Mouse (Mus musculus) CH12.LX (cell line): ENCODE data around the gene Gm49403. TPM values are rescaled to one million over a fixed set of nuclear protein-coding genes. Genes with fewer than 3 reads are reported as not detected.

ENCODE experiments used
- DNase-seq: peaks from one replicate; pipeline ENCODE4 v3.0.0-alpha.2; 2013; ENCODE audit errors: extremely low read depth
- H3K27ac ChIP-seq: 2 replicates; pipeline ENCODE4 v1.5.1; 2012; ENCODE audit warnings: low read depth, mild to moderate bottlenecking, control low read depth, moderate library complexity; ENCODE audit not compliant: insufficient read depth
- H3K27me3 ChIP-seq: replicated peaks from 2 replicates; pipeline ENCODE3; 2012; ENCODE audit warnings: inconsistent platforms
- H3K36me3 ChIP-seq, 2 experiments: replicated peaks in 1 of 2; 2 replicates each; pipeline versions ENCODE3 to v1.6.1; 2012; ENCODE audit warnings: inconsistent platforms in 1 of 2, low read length in 1 of 2, mild to moderate bottlenecking in 1 of 2, mixed read lengths in 1 of 2, moderate library complexity in 1 of 2; ENCODE audit not compliant: control insufficient read depth in 1 of 2, insufficient read depth in 1 of 2
- H3K4me1 ChIP-seq, 2 experiments: 2 replicates each; pipeline ENCODE4 v1.6.1; 2012; ENCODE audit warnings: inconsistent platforms in 1 of 2, moderate library complexity in 1 of 2; ENCODE audit not compliant: insufficient read depth in 2 of 2, control insufficient read depth in 1 of 2
- H3K4me2 ChIP-seq: 2 replicates; pipeline ENCODE4 v1.6.1; 2012; ENCODE audit warnings: low read depth, mild to moderate bottlenecking, control low read depth; ENCODE audit not compliant: poor library complexity, insufficient read depth, severe bottlenecking
- H3K4me3 ChIP-seq, 3 experiments: fragments of 150-350 bp in 1 of 3; sonication (generic) in 1 of 3; replicated peaks in 1 of 3; 2 replicates each; pipeline versions ENCODE3 to v1.5.1; 2011 to 2012; ENCODE audit warnings: low read depth in 2 of 3, low read length in 2 of 3, mild to moderate bottlenecking in 2 of 3, moderate library complexity in 2 of 3, control low read depth in 1 of 3, improper control_type of control experiment in 1 of 3, inconsistent platforms in 1 of 3, mixed read lengths in 1 of 3; ENCODE audit not compliant: poor library complexity in 1 of 3
- H3K79me2 ChIP-seq: replicated peaks from 2 replicates; pipeline ENCODE4 v1.6.1; 2012; ENCODE audit warnings: mild to moderate bottlenecking, moderate library complexity; ENCODE audit not compliant: control insufficient read depth, poor library complexity, insufficient read depth, severe bottlenecking; ENCODE audit errors: extremely low read depth
- H3K9ac ChIP-seq: 2 replicates; pipeline ENCODE4 v1.6.1; 2012; ENCODE audit warnings: low read depth, mild to moderate bottlenecking, control low read depth, moderate library complexity; ENCODE audit not compliant: insufficient read depth
- H3K9me3 ChIP-seq: replicated peaks from 2 replicates; pipeline ENCODE3; 2012; ENCODE audit warnings: low read length, inconsistent platforms, mixed read lengths
- BHLHE40 ChIP-seq: IDR thresholded peaks from 2 replicates; pipeline ENCODE4 v1.6.1; 2011; ENCODE audit warnings: mild to moderate bottlenecking, low read depth, low read length, improper control_type of control experiment
- CTCF ChIP-seq, 2 experiments: IDR thresholded peaks in 1 of 2; conservative IDR thresholded peaks in 1 of 2; 2 replicates each; pipeline ENCODE4 v1.5.1; 2011 to 2012; ENCODE audit warnings: low read depth in 2 of 2, low read length in 2 of 2, improper control_type of control experiment in 1 of 2, inconsistent platforms in 1 of 2, mild to moderate bottlenecking in 1 of 2, moderate library complexity in 1 of 2
- EP300 ChIP-seq: IDR thresholded peaks from 2 replicates; pipeline ENCODE4 v1.6.1; 2011; ENCODE audit warnings: low read length, improper control_type of control experiment
- ETS1 ChIP-seq: conservative IDR thresholded peaks from 2 replicates; pipeline ENCODE4 v1.6.1; 2012; ENCODE audit warnings: low read depth, mild to moderate bottlenecking, inconsistent platforms, low read length, improper control_type of control experiment, moderate library complexity
- KAT2A ChIP-seq: IDR thresholded peaks from 2 replicates; pipeline ENCODE4 v1.6.1; 2012; ENCODE audit warnings: low read length, improper control_type of control experiment, inconsistent platforms; ENCODE audit not compliant: insufficient replicate concordance
- MAFK ChIP-seq: IDR thresholded peaks from 2 replicates; pipeline ENCODE4 v1.6.1; 2011; ENCODE audit warnings: low read length, improper control_type of control experiment; ENCODE audit not compliant: insufficient replicate concordance
- MAX ChIP-seq: IDR thresholded peaks from 2 replicates; pipeline ENCODE4 v1.6.1; 2011; ENCODE audit warnings: low read length, improper control_type of control experiment
- MAZ ChIP-seq: IDR thresholded peaks from 2 replicates; pipeline ENCODE4 v1.6.1; 2012; ENCODE audit warnings: low read depth, mild to moderate bottlenecking, inconsistent platforms, low read length, improper control_type of control experiment, moderate library complexity
- MYC ChIP-seq: IDR thresholded peaks from 2 replicates; pipeline ENCODE4 v1.6.1; 2011; ENCODE audit warnings: low read depth, mild to moderate bottlenecking, improper control_type of control experiment, low read length
- PAX5 ChIP-seq: IDR thresholded peaks from 2 replicates; pipeline ENCODE4 v1.6.1; 2012; ENCODE audit warnings: low read length, inconsistent platforms, mixed read lengths
- POLR2A ChIP-seq: IDR thresholded peaks from 2 replicates; pipeline ENCODE4 v1.6.1; 2011; ENCODE audit warnings: low read depth, mild to moderate bottlenecking, improper control_type of control experiment, low read length
- POLR2AphosphoS2 ChIP-seq: IDR thresholded peaks from 2 replicates; pipeline ENCODE4 v1.6.1; 2011; ENCODE audit warnings: low read depth, low read length, improper control_type of control experiment
- RAD21 ChIP-seq: IDR thresholded peaks from 2 replicates; pipeline ENCODE4 v1.6.1; 2011; ENCODE audit warnings: low read depth, mild to moderate bottlenecking, low read length, improper control_type of control experiment, moderate library complexity
- SIN3A ChIP-seq: IDR thresholded peaks from 2 replicates; pipeline ENCODE4 v1.6.1; 2012; ENCODE audit warnings: low read length, improper control_type of control experiment, inconsistent platforms
- SMC3 ChIP-seq: IDR thresholded peaks from 2 replicates; pipeline ENCODE4 v1.6.1; 2011; ENCODE audit warnings: low read depth, low read length, improper control_type of control experiment
- TBP ChIP-seq: conservative IDR thresholded peaks from 2 replicates; pipeline ENCODE4 v1.6.1; 2011; ENCODE audit warnings: low read depth, low read length, improper control_type of control experiment
- USF1 ChIP-seq: IDR thresholded peaks from 2 replicates; pipeline ENCODE4 v1.6.1; 2014; ENCODE audit warnings: low read depth, mild to moderate bottlenecking, inconsistent platforms, low read length, improper control_type of control experiment
- USF2 ChIP-seq: conservative IDR thresholded peaks from 2 replicates; pipeline ENCODE4 v1.6.1; 2011; ENCODE audit warnings: low read depth, low read length, improper control_type of control experiment
- ZC3H11A ChIP-seq: IDR thresholded peaks from 2 replicates; pipeline ENCODE4 v1.6.1; 2012; ENCODE audit warnings: low read depth, mild to moderate bottlenecking, inconsistent platforms, low read length, improper control_type of control experiment
- dilution Hi-C: fragments of 300-500 bp; cut with MboI; formaldehyde crosslinking; loops from 2 replicates; pipeline ENCODE4 v1.14.3; 2020; ENCODE audit warnings: low sequenced_read_pairs; ENCODE audit not compliant: extremely low pct_unique_long_range_greater_than_20kb, extremely low pct_ligation_motif_present
- in situ Hi-C: fragments of 300-500 bp; cut with MboI; formaldehyde crosslinking; loops from 3 replicates; pipeline ENCODE4 v1.14.3; 2019; ENCODE audit warnings: low sequenced_read_pairs, low pct_ligation_motif_present, low pct_unique_long_range_greater_than_20kb, mixed read lengths
- polyA plus RNA-seq: library from polyadenylated mRNA; unstranded; fragments of >175 nt; gene quantifications from 2 replicates; pipeline ENCODE4 v1.2.1, GENCODE M21; 2012; ENCODE audit warnings: low read depth; ENCODE audit not compliant: insufficient read length
- total RNA-seq, 2 experiments: library from RNA; depleted of rRNA; stranded (reverse); fragments of 300-350 nt in 1 of 2; fragments of >200 nt in 1 of 2; gene quantifications; 2 replicates each; pipeline ENCODE4 v1.2.3; 2012 to 2014

Gm49403 gene
- total and polyA plus RNA-seq, 3 experiments, result not detected

DNA sequence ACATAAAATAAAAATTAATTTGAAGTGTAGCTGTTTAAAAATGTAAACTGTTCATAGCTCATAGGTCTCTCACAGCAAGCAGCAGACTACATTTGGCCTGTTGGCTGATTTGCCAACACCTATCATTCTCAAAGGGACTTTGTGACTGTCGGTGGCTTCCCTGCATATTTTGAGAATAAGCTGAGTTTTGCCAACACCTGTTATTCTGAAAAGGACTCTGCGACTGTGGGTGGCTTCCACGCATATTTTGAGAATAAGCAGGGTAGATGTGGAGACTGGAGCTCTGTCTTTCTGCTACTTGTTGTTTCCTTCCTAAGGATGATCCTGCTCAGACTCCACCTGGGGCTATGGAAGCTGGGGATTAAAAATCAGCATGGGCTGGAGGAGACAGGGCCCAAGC, 30.6 kb upstream of the Gm49403 start:
- TF ChIP-seq TBP (no peak), USF2 (no peak), EP300 (no peak), KAT2A (no peak), CTCF (conservative IDR thresholded peaks at IDR 0.05 in 1 of 2, IDR thresholded peaks at IDR 0.05 in 1 of 2; ENCODE audit: low read depth in 2 of 2, low read length in 2 of 2) (no peak), SIN3A (no peak), ETS1 (no peak), PAX5 (no peak)
- Histone ChIP-seq H3K9me3 (no peaks in the 10 kb centered on the region), H3K36me3 (peaks cover 5 to 13% of the 10 kb centered on the region in 2 experiments), H3K4me2 (no peak overlapping the region), H3K79me2 (no peaks in the 10 kb centered on the region), H3K4me3 (no peak overlapping the region), H3K27me3 (no peaks in the 10 kb centered on the region), H3K27ac (no peak overlapping the region), H3K9ac (no peak overlapping the region), H3K4me1 (no peaks in the 10 kb centered on the region)
- DNase-seq, result no peak
- in situ Hi-C loops (no loop called here), dilution Hi-C loops (no loop called here)

DNA sequence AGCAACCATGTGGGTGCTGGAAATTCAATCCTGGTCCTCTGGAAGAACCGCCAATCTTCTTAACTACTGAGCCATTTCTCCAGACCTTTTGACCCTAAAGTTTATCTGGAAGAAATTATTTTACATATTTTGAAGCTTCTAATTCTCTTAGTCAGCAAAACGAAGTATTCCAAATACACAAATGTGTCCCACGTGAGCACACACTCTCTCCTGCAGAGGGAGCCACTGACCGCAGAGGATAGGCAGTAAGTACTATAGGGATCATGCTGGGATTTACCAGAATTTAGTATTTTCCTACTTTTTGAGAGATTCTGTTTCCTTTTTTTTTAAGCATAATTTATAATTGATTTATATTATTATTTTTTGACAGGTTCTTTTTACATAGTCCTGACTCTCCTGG, 26.0 kb upstream of the Gm49403 start:
- H3K4me1 ChIP-seq, result no peaks in the 10 kb centered on the region; a peak in 1 of 4 replicates
- dilution Hi-C loops, result no loop called here
- H3K4me3 ChIP-seq, result no peak overlapping the region
- no peaks in the 10 kb centered on the region for H3K9me3 ChIP-seq
- H3K79me2 ChIP-seq, result no peaks in the 10 kb centered on the region
- H3K27me3 ChIP-seq, result no peaks in the 10 kb centered on the region
- H3K4me2 ChIP-seq, result no peak overlapping the region
- no peak for DNase-seq
- in situ Hi-C loops, result loop anchor here (5.0 kb wide), 1 partner anchor 245 kb away; no protein-coding TSS in a partner anchor
- no peak overlapping the region for H3K9ac ChIP-seq
- no peak overlapping the region for H3K27ac ChIP-seq
- H3K36me3 ChIP-seq, result no peaks in the 10 kb centered on the region
- TF ChIP-seq ZC3H11A, result no peak
- peak; percentile 79 for TF ChIP-seq MYC
- TF ChIP-seq MAZ, result no peak
- peak; percentile 34 to 73; a peak in 3 of 4 replicates for TF ChIP-seq CTCF (conservative IDR thresholded peaks at IDR 0.05 in 1 of 2, IDR thresholded peaks at IDR 0.05 in 1 of 2; ENCODE audit: low read depth in 2 of 2, low read length in 2 of 2)
- no peak for TF ChIP-seq POLR2A
- TF ChIP-seq SIN3A, result 0 out of 2 replicates have a peak, but pooled peaks have one; percentile 28
- TF ChIP-seq MAX, result 0 out of 2 replicates have a peak, but pooled peaks have one; percentile 23
- peak; percentile 67 for TF ChIP-seq RAD21
- no peak for TF ChIP-seq POLR2AphosphoS2
- peak; percentile 62 for TF ChIP-seq BHLHE40
- peak; percentile 25; the same call in 1 of the 2 replicates for TF ChIP-seq USF1
- peak; percentile 49 for TF ChIP-seq SMC3
- TF ChIP-seq MAFK, result peak; percentile 98
